Mouse (Mus musculus): ENCODE results near the gene Gria2. TPM values are rescaled to one million over a fixed set of nuclear protein-coding genes. Genes with fewer than 3 reads are reported as not detected.

Gria2 gene
- not detected in 2 replicates for total RNA-seq (2017)

DNA sequence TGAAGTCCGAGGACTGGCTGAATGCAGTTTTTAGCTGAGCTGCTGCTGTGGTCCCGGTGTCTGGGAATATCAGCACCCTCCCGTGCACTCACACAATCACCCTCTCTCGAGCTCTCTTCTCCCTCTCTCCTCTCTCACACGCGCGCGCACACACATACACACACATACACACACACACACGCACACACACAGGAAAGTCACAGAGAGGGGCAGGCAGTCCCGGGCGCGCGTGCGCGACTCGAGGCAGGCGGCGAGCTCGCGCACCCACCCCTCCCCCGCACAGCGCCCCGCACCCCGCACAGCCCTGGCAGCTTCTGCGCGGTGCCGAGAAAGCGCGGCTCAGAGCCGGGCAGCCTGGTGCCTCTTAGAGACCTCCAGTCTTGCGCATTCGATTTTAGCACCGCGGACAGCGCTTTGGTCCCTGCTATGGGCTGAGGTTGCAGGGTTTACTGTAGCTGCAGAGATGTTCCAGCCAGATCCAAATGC, at the start of gene Gria2:
Gria2 (minus strand) TSS at position 240 of the 486 bp plus-strand sequence.
- peak; percentile 79 for ATAC-seq (replicated peaks; ENCODE audit: low read depth, poor library complexity, severe bottlenecking)

DNA sequence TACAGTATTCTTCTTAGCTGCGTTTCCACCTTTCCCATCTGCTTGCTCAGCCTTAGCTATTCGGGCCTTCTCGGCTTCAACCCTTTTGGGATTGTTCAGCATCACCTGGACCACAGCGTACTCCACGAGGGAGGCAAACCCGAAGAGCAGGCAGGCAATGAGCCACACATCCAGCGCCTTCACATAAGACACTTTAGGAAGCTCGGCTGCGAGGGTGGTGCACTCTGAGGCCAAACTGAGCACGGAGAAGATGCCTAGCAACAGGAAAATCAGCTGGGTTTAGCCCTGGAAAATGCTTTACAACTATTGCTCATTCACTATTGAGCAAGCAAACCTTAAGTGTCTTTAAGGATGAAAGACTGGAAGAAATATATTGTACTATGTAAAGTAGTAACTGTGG, 48.3 kb upstream of the Gria2 start:
- ATAC-seq (replicated peaks; ENCODE audit: low read depth, poor library complexity, severe bottlenecking): no peak

DNA sequence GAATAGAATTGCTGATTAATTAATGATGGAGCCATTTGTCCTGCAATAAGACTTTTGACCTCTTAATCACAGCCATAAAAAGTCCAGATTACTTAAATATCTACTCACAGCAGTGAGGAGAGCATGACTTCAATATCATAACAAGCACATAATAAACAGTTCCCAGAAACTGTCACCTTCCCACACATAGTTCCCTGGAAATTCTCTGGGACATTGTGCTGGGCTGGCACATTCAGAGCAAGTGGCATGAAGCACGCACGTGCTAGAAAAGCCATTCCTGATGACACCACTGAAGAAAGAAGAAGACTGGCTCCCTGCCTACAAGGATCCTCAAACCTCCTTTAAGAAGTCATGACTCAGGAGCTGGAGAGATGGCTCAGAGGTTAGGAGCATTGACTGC, 43.0 kb upstream of the Gria2 start:
- no peak for ATAC-seq (replicated peaks; ENCODE audit: low read depth, poor library complexity, severe bottlenecking)

DNA sequence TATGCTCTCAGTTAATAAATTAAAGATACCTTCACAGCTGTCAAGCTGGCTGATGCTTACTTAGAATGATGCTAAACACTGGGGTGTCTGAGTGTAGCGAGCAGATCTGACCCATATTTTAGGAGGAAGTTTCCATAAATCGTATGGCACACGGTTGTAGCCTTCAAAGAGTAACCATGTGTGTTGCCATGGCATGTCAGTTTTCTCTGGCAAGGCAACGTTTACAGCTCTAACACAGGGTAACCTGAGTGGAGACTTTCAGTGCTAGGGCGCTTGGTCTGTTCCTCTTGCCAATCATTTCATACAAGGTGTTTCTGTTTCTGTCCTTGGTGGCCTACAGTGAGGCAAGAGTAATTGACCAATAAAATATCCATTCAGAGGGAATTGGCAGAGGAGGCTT, 37.2 kb upstream of the Gria2 start:
- ATAC-seq (replicated peaks; ENCODE audit: low read depth, poor library complexity, severe bottlenecking): no peak

DNA sequence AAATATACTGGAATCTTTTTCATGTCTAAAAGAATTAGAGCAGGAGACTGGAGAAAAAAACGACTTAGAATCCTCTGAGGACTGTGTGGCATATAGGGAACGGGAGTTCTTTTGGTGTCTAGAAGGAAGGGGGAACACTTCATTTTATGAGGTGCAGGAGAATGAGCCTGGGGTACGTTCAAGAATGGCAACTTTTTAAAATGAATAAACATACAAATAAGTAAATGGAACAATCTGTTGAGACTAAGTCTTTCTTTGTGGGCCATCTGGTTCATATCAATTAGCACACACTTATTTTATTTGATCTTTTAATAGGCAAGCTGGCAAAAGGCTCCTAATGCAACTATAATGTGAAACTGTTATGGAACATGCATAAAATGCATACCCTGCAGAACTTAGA, 34.9 kb upstream of the Gria2 start:
- ATAC-seq (replicated peaks; ENCODE audit: low read depth, poor library complexity, severe bottlenecking): no peak

DNA sequence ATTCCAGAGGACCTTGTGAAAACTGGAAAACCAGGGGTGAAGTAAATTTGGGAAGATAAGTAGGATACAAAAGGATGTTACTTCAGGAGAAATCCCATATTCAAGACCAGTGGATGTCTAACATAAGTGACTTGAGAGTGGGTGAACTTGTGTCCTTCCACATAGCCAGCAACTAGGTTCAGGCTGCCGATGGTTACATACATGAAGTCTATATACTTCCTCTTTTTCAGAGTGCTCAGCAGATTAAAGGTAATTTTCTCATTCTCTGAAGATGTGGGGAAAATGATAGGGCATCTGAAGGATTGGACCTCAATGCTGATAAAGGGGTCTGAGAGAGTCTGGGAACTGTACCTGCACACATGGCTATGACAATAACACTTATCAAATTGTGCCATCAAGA, 21.3 kb upstream of the Gria2 start:
- ATAC-seq (replicated peaks; ENCODE audit: low read depth, poor library complexity, severe bottlenecking): no peak

DNA sequence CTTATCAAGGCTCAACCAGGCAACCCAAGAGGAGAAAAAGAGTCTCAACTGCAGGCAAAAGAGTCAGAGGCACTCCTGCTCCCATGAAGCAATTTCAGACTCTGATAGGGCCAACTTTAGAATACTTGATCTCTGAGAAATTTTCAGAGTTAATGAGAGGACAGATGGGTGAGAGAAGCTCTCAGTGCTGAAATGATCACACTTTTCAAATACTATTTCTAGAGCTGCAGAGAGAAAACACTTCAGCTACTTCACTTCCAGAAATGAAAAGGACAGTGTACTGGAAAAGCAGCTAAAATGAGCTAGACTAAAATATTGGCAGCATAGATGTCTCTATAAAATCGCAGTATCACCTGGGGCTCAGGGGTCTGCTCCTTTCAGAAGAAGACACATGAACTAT, 16.0 kb upstream of the Gria2 start:
- no peak for ATAC-seq (replicated peaks; ENCODE audit: low read depth, poor library complexity, severe bottlenecking)

DNA sequence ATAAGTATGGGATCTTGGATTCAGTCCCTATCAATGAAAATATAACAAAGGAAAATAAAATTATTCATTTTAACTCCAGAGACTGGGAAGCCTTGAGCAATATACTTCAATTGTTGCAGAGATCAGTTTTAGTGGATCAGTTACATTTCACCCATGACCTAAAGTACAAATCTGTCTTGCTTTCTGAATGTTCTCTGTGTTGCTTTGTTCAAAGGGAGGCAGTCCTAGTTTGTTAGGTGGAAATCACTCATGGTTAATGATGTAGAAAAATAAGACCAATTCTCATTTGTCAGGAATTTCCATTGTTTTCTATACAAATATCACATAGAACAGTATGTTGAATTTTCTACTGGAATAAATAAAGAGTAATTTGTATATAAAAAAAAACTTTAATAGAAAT, 11.1 kb upstream of the Gria2 start:
- ATAC-seq (replicated peaks; ENCODE audit: low read depth, poor library complexity, severe bottlenecking): no peak

DNA sequence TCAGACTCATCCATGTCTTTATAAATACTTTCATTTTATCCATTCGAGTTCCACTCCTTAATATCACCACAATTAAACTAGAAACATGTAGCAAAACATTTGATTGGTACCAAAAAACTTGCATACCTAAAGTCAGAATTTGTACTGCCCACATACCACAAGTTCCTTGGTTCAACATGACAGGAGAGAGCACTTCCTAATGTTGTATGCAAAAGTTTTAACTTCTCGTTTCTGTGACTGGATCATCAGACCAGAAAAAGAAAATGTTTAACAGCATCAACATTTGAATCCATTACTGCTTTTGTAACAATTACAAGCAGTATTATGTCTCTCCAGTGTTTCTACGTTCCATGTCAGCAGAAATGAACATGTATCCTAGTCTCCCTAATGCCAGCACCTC, 9.6 kb upstream of the Gria2 start:
- no peak for ATAC-seq (replicated peaks; ENCODE audit: low read depth, poor library complexity, severe bottlenecking)

DNA sequence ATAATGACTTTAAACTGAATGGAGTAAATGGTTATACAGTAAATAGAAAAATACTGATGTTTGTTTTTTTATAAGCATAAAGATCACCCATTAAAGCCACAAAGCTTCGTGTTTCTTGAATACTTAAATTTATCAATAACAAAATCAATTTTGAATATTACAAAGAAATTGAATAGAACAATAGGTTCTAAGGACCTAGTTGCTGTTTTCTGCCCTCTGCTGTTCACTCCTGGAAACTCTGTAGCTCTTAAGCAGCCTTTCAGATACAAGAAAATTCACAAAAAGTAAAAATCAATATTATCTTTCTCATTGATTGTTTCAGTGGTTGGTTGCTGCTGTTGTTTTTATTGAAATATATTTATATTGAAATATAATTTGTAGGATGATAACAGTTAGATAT, 2.7 kb upstream of the Gria2 start:
- ATAC-seq (replicated peaks; ENCODE audit: low read depth, poor library complexity, severe bottlenecking): no peak

DNA sequence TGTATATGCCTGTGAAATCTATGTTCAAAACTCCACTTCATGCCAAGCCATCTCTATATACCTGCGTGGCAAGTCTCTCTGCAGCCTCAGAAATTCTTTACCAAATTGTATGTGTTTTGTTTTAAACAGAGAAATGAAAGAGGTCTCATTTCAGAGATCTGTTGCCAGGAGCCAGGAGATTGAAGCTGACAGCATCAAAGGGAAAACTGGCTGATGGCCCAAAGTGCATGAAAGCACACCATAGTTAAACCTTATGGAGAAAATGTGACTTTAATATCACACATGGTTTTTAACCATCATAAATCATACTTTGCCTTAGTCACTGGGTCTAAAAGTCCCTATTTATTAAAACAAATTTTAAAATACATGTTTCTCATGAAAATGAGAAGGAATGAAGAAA, 1.2 kb upstream of the Gria2 start:
- ATAC-seq (replicated peaks; ENCODE audit: low read depth, poor library complexity, severe bottlenecking): no peak

DNA sequence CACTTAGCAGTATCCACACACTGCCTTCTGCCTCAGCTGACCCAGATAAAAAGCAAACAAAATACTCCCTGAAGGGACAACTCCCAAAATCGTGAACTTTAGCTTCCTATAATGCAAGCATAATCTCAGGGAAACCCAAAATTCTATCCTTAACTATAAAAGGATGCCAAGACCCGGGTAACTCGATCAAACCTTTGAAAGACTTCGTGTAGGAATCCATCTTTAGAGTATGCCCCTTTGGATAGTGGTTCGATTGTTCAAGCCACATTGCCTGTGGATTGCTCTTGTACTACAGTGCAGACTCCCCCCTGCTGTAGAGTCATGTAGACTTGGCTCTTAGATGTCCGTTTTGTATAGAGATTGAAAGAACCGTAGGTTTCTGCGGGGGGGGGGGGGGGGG, 576 bp upstream of the Gria2 start:
- no peak for ATAC-seq (replicated peaks; ENCODE audit: low read depth, poor library complexity, severe bottlenecking)

DNA sequence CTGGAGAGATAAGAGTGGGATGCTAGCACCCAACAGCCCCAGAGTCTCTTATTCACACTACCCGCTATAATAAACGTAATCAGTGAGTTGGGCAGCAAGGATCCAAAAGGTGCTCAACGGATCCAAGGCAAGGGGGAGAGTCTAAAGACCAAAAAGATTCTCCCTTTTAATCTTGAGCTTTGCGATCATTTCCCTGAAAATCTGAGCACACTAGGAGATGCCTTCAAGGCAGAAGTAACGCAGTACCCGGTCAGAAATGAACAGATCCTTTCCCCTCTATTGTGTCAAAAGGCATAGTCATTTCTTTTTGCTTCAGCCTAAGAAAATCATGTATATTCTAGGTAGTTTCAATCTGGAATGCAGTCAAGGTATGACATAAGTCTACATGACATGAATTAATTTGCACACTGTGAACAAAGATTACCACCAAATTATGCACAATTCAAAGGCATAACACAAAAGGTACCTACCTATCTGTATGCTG, 766 bp downstream of the Gria2 start:
- no peak for ATAC-seq (replicated peaks; ENCODE audit: low read depth, poor library complexity, severe bottlenecking)

DNA sequence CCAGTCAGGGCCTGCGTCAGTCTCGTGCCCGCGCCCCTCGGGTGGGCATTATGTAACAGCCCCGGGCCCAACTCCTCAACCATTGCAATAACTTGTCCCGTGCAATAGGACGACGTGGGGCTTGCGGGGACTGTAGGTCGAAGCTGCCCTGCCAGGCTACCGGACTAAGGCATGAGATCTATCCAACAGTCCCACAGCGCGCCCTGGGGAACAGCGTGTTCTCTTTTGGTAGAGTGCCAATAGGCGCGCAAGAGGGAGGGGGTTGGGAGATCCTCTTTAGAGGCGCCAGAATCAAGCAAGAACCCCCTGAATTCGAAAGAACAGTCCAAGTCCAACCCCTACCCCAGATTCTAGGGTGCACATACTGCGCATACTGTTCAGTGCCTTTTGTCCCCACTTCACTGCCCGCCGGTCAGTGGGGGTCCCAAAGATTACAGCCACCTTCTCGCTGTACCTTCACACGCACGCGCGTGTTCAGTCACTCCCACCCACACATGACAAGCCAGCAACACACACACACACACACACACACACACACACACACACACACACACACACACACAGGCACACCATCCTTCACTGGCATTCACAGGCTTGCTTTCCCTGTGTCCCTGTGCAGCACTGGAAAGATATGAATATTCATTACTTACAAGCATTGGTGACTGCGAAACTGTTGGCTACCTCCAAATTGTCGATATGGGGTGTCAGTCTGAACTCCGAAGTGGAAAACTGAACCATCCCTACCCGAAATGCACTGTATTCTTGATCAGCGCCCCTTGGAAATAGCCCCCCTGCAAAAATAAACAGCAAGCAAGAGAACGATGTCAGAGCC, 1.4 kb downstream of the Gria2 start:
- ATAC-seq (replicated peaks; ENCODE audit: low read depth, poor library complexity, severe bottlenecking): 0 out of 2 replicates have a peak, but pooled peaks have one; percentile 16

DNA sequence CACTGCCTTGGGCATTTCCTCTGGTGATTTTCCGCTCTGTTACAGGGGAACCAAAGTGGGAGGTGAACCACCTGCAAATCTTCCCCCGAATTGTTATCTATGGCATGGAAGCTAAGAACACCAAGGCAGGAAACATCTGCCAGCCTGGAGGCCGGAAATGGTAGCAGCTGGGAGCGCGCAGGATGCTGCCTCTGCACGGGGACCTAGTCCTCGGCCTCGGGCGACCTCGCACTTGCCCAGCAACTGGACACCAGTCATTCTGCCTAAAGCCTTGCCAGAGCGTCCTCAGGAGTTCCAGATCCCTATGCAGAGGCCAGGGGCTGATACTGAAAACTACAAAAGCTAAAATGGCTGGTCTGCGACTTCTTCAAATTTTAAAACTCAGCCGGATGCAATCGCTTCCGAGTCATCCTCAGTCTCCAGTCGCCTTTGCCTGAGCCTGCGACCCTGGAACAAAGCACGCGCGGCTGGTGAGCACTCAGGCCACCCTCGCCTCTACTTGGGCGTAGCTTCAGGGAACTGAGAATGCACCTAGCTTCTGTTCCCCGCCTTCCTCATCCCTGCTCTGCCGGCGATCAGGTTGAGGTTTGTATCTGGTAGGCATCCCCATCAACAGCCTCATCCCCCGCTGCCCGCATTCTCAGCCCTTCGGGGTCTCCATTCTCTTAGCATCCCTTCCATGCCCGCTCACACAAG, 2.2 kb downstream of the Gria2 start:
- ATAC-seq (replicated peaks; ENCODE audit: low read depth, poor library complexity, severe bottlenecking): peak; percentile 87

DNA sequence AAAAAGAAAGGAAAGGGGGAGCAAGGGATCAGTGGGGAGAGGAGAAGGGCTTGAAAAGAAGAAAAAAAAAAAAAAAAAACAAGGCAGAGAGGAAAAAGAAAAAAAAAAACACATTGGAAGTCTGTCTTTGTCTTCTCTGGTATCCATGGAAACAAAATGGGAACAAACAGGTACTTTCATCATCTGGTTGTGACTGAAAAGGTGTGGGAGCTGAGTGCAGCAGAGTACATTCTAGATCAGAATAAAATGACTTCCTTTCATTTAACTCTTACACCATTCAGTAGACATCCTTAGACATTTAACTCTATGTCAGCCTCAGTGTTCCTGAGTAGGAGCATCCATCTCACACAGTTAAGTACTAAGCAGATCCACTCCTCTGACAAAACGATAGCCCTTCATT, 4.7 kb downstream of the Gria2 start:
- ATAC-seq (replicated peaks; ENCODE audit: low read depth, poor library complexity, severe bottlenecking): no peak

DNA sequence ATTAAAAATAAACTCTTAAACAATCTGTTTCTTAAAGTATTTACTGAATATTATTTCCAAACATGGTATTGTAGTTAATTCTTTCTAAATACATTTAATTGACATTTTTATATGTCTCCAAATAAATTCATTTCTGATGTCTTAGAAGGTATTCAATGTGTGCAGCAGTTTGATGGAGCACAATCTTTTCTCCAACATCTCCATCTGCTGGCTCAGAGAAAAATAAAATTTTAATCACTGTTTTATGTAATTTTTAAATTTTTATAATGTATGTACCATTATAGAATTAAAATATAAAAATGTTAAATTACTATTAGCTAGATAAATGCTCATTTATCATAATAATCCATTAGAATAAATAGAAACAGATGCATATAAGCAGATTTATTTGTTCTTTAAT, 5.9 kb downstream of the Gria2 start:
- no peak for ATAC-seq (replicated peaks; ENCODE audit: low read depth, poor library complexity, severe bottlenecking)

DNA sequence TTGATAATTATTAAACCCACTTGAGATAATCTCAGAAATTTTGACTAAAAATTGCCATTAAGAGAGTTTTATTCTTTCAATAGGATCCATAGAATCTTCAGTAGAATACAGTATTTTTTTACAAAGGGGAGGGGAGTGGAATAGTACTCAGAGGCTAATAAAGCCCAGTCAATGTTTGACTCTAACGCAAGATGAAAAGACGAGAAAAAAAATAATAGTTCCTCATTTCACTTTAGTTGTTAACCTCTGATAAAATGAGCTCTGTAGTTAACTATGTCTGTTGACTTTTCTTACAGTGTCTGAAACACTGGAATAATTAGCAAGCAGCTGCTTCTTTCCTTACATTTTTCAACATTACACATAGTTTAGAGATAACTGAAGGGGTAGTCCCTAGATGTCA, 7.4 kb downstream of the Gria2 start:
- ATAC-seq (replicated peaks; ENCODE audit: low read depth, poor library complexity, severe bottlenecking): no peak

DNA sequence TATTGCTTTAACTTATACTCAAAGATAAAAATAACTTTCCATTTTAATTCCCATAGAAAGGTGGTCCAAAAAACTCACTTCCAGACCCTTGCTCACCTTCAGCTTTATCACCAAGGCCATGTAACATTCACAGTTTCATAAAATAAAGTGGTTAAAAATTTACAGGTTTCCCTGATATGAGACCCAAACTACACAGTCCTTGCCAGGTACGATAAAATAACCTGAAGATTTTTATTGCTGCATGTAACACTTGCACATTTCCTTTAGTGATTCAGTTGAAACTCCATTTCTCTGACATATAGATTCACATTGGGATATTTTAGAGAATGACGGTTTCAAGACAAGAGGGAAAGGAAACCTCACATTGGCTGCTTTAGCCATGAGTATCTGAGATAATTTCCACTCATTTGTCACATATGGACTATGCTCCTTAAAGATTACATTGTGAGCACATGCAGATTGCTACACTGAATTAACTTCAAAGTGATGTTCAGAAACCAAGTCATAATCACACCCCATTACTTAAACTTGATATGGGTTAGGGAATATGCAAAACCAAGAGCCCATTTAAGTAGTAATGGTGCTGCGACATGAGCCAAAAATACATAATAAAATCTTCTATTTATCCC, 15.4 kb downstream of the Gria2 start:
- ATAC-seq (replicated peaks; ENCODE audit: low read depth, poor library complexity, severe bottlenecking): no peak

DNA sequence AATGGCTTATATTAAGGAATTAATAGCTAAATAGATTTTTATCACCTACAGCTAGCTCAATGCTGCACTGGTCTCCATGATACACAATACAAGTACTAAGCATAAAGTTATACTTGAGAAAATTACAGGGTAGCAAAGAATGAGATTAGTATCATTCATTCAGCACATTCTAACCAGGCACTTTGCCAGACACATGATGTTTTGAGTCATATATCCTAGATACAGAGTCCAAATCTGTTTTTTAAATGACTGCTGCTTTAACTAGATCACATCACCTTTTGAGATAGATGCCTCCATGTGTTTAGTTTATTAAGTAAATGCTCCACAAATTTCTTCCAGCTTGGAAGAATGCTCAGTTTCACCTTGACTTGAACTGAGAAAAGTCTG, 21.5 kb downstream of the Gria2 start:
- ATAC-seq (replicated peaks; ENCODE audit: low read depth, poor library complexity, severe bottlenecking): no peak
